Mouse (Mus musculus) megakaryocyte, embryonic 14.5 days (primary cell): ENCODE measurements around the gene Klhl22.

ENCODE experiments used
- FLI1 ChIP-seq: IDR thresholded peaks from 2 replicates; pipeline ENCODE4 v1.6.1; 2012; ENCODE audit warnings: low read length, inconsistent platforms, mixed read lengths
- GATA1 ChIP-seq: IDR thresholded peaks from 3 replicates; pipeline ENCODE4 v1.6.1; 2012; ENCODE audit warnings: mixed read lengths, low read length, inconsistent platforms, borderline replicate concordance

DNA sequence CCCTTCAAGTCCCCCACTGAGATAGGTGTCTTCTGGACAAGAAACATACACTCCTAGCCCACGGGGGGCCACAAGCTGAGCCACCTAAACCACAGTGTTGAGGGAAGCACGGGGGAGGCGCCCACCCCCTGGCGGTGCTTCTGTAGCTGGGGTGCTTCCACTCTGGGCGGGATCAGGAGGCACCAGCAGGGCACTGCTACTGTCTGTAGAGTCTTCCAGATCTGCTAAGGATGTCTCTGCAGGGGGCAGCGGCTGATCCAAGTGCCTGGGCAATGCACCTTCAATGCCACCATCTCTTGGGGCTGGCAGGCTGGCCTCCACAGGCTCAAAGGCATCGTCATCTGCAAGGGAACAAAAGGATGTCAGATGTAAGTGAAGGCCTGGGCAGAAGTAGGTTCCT is 83.0 kb downstream of the Klhl22 start:
- TF ChIP-seq FLI1 (no peak), GATA1 (no peak)
